Mouse (Mus musculus) limb, embryonic 11.5 days (tissue): ENCODE measurements around the gene A3galt2. TPM values are rescaled to one million over a fixed set of nuclear protein-coding genes. Genes with fewer than 3 reads are reported as not detected.

ENCODE experiments used
- ATAC-seq: fragments of 200-750 bp; cut with Nextera tagmentation; 2 replicates; pipeline ENCODE4 v1.8.0; 2017; ENCODE audit warnings: low read depth; ENCODE audit not compliant: insufficient number of reproducible peaks, low FRiP score, low TSS enrichment
- DNase-seq: peaks from one replicate; pipeline ENCODE4 v3.0.0-alpha.2; 2015; ENCODE audit warnings: low spot score
- H3K27ac ChIP-seq: fragments of 300-500 bp; sonication (generic); replicated peaks from 2 replicates; pipeline ENCODE4 v1.5.1; 2014; ENCODE audit warnings: low read depth, mild to moderate bottlenecking, low read length
- H3K27me3 ChIP-seq: fragments of 300-500 bp; sonication (generic); 2 replicates; pipeline ENCODE4 v1.6.1; 2014; ENCODE audit warnings: mild to moderate bottlenecking, low read length, mixed read lengths; ENCODE audit not compliant: control insufficient read depth, insufficient read depth
- H3K36me3 ChIP-seq: fragments of 300-500 bp; sonication (generic); 2 replicates; pipeline ENCODE4 v1.6.1; 2014; ENCODE audit warnings: mild to moderate bottlenecking, low read length, moderate library complexity, mixed read lengths; ENCODE audit not compliant: control insufficient read depth, insufficient read depth
- H3K4me1 ChIP-seq: fragments of 300-500 bp; sonication (generic); 2 replicates; pipeline ENCODE4 v1.6.1; 2014; ENCODE audit warnings: low read length, mixed read lengths; ENCODE audit not compliant: control insufficient read depth, insufficient read depth
- H3K4me2 ChIP-seq: fragments of 300-500 bp; sonication (generic); 2 replicates; pipeline ENCODE4 v1.6.1; 2014; ENCODE audit warnings: low read depth, mild to moderate bottlenecking, moderate library complexity; ENCODE audit not compliant: severe bottlenecking
- H3K4me3 ChIP-seq: fragments of 300-500 bp; sonication (generic); 2 replicates; pipeline ENCODE4 v1.5.1; 2014; ENCODE audit warnings: low read depth, low read length
- H3K9ac ChIP-seq: fragments of 300-500 bp; sonication (generic); 2 replicates; pipeline ENCODE4 v1.6.1; 2014; ENCODE audit warnings: mild to moderate bottlenecking, low read length
- H3K9me3 ChIP-seq: fragments of 300-500 bp; sonication (generic); 2 replicates; pipeline ENCODE4 v1.6.1; 2016; ENCODE audit warnings: low read length; ENCODE audit not compliant: control insufficient read depth
- WGBS: fragments of 180-500 bp; shearing (Covaris S2); extraction: QIAGEN DNeasy Blood & Tissue Kit; methylation state at CpG from one replicate; pipeline ENCODE4 v1.1.7; 2014; 5-methylcytosine and 5-hydroxymethylcytosine counted together
- polyA plus RNA-seq: library from polyadenylated mRNA; unstranded; fragments of >200 nt; fragmentation: Nextera tagmentation; extraction: Ambion mirVana; gene quantifications from 2 replicates; pipeline ENCODE4 v1.2.1, GENCODE M21; 2014

A3galt2 gene
- polyA plus RNA-seq, 1 experiment from 2014 or later: 0.28 TPM

DNA sequence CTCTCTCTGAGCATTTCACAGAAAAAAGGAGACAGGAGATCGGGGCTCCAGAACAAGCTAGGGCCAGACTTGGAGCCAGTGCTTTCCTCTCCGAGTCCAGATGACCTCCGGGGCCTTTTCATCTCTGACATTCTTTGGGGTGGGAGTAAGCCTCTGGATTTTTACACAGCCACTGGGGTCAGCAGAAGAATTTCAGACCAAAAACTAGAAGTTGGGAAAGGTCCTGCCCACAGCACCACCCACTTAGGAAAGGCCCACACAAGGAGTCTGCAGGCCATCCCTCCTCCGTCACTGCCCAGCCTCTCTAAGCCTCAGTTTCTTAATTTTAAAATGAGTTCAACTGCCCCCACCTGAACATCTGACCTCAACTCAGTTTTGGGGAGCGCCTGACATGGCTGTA is 48.4 kb downstream of the A3galt2 start:
- DNase-seq (no peak), ATAC-seq (no peak)
- no peaks in the 10 kb centered on the region for H3K9me3 ChIP-seq
- peaks cover 30% of the 10 kb centered on the region for H3K4me1 ChIP-seq
- H3K36me3 ChIP-seq: no peaks in the 10 kb centered on the region
- no peaks in the 10 kb centered on the region for H3K27me3 ChIP-seq
- H3K27ac ChIP-seq: no peak overlapping the region
- 54% methylated on average over 5 of the region's 5 CpGs for WGBS
- peak overlapping the region; percentile 88 for H3K4me2 ChIP-seq
- 0 out of 2 replicates have a peak overlapping the region, but pooled peaks have one; percentile 3 for H3K4me3 ChIP-seq
- peak overlapping the region; percentile 22; the same call in 1 of the 2 replicates for H3K9ac ChIP-seq

GRCm38 (mm10) chr4:128804426-128805149 is 49.4 kb downstream of the A3galt2 start:
- Histone ChIP-seq H3K4me3 (peak overlapping the region; percentile 57), H3K9ac (peak overlapping the region; percentile 99), H3K4me2 (peak overlapping the region; percentile 88), H3K4me1 (peaks cover 23% of the 10 kb centered on the region), H3K27me3 (no peaks in the 10 kb centered on the region), H3K36me3 (no peaks in the 10 kb centered on the region), H3K27ac (0 out of 2 replicates have a peak overlapping the region, but pooled peaks have one; percentile 39), H3K9me3 (no peaks in the 10 kb centered on the region)
- WGBS: 3% methylated on average over 6 of the region's 6 CpGs
- DNase-seq: peak; percentile 53
- no peak for ATAC-seq

- Histone ChIP-seq H3K4me3 (peak overlapping the region; percentile 57), H3K4me1 (peaks cover 23% of the 10 kb centered on the region)
- under 1% methylated on average over 74 of the region's 74 CpGs for WGBS
Observed at GRCm38 (mm10) chr4:128805150-128806042, 50.2 kb downstream of the A3galt2 start.

GRCm38 (mm10) chr4:128806043-128806826 is 51.1 kb downstream of the A3galt2 start, which contains the start of gene Zfp362:
Gene Zfp362 (minus strand): TSS chr4:128806045.
- no peaks in the 10 kb centered on the region for H3K9me3 ChIP-seq
- DNase-seq: peak; percentile 72
- no peaks in the 10 kb centered on the region for H3K36me3 ChIP-seq
- ATAC-seq: peak; percentile 54
- peak within 1 kb of the TSS; percentile 57 for H3K4me3 ChIP-seq
- H3K27me3 ChIP-seq: no peaks in the 10 kb centered on the region
- H3K4me1 ChIP-seq: peaks cover 23% of the 10 kb centered on the region
- WGBS: 1% methylated on average over 44 of the region's 111 CpGs
- H3K27ac ChIP-seq: peak within 1 kb of the TSS; percentile 99
- H3K4me2 ChIP-seq: peak within 1 kb of the TSS; percentile 88
- H3K9ac ChIP-seq: peak within 1 kb of the TSS; percentile 99

More at GRCm38 (mm10) chr4:128805150-128806042, 50.2 kb downstream of the A3galt2 start:
- no peaks in the 10 kb centered on the region for H3K27me3 ChIP-seq
- peak overlapping the region; percentile 99 for H3K27ac ChIP-seq
- no peak for ATAC-seq
- H3K9ac ChIP-seq: peak overlapping the region; percentile 99
- H3K36me3 ChIP-seq: no peaks in the 10 kb centered on the region
- H3K9me3 ChIP-seq: no peaks in the 10 kb centered on the region
- H3K4me2 ChIP-seq: peak overlapping the region; percentile 88
- peak; percentile 68 for DNase-seq

GRCm38 (mm10) chr4:128806827-128807179 is 51.6 kb downstream of the A3galt2 start:
- H3K4me2 ChIP-seq: peak overlapping the region; percentile 88
- H3K27ac ChIP-seq: peak overlapping the region; percentile 99
- under 1% methylated on average over 15 of the region's 15 CpGs for WGBS
- DNase-seq: peak; percentile 81
- no peaks in the 10 kb centered on the region for H3K9me3 ChIP-seq
- H3K36me3 ChIP-seq: no peaks in the 10 kb centered on the region
- peaks cover 20% of the 10 kb centered on the region for H3K4me1 ChIP-seq
- peak; percentile 73 for ATAC-seq
- peak overlapping the region; percentile 99 for H3K9ac ChIP-seq
- H3K4me3 ChIP-seq: peak overlapping the region; percentile 57
- H3K27me3 ChIP-seq: no peaks in the 10 kb centered on the region

GRCm38 (mm10) chr4:128811382-128812056 is 56.4 kb downstream of the A3galt2 start:
- no peaks in the 10 kb centered on the region for H3K27me3 ChIP-seq
- DNase-seq (peak; percentile 81), ATAC-seq (peak; percentile 83)
- no peaks in the 10 kb centered on the region for H3K9me3 ChIP-seq
- H3K4me2 ChIP-seq: peak overlapping the region; percentile 76
- no peak overlapping the region for H3K27ac ChIP-seq
- peak overlapping the region; percentile 77 for H3K9ac ChIP-seq
- peaks cover 5% of the 10 kb centered on the region for H3K4me1 ChIP-seq
- H3K36me3 ChIP-seq: no peaks in the 10 kb centered on the region
- peak overlapping the region; percentile 47 for H3K4me3 ChIP-seq
- WGBS: 18% methylated on average over 16 of the region's 16 CpGs

DNA sequence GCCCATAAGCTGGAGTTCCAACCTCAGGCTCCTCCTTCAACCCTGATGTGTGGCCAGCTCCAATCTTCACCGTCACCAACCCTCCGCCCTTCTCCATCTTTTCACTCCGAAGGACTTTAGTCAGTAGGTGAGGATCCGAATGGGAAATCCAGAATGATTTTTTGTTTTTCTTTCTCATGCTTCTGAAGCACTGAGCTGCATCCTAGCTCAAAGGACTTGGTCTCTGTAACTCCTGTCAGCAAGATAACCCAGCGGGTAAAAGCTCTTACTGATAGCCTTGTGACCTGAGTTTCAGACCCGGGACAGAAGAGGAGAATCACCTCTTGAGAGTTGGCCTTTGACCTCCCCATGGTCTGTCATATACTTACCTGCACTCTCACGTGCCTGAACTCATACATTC is 61.8 kb downstream of the A3galt2 start:
- WGBS: 53% methylated on average over 7 of the region's 7 CpGs
- H3K4me1 ChIP-seq: peaks cover 1% of the 10 kb centered on the region
- no peak overlapping the region for H3K4me2 ChIP-seq
- no peak overlapping the region for H3K9ac ChIP-seq
- no peak overlapping the region for H3K4me3 ChIP-seq
- 0 out of 2 replicates have a peak overlapping the region, but pooled peaks have one; percentile 0 for H3K27ac ChIP-seq
- DNase-seq: no peak
- no peaks in the 10 kb centered on the region for H3K27me3 ChIP-seq
- H3K36me3 ChIP-seq: no peaks in the 10 kb centered on the region
- no peaks in the 10 kb centered on the region for H3K9me3 ChIP-seq
- ATAC-seq: no peak
